Mouse (Mus musculus) G1E (cell line): ENCODE data around the gene Elmo2. TPM values are rescaled to one million over a fixed set of nuclear protein-coding genes. Genes with fewer than 3 reads are reported as not detected.

Experiments
- ATAC-seq: 2 replicates; pipeline ENCODE4 v1.8.0; 2016; ENCODE audit warnings: mild to moderate bottlenecking; ENCODE audit not compliant: insufficient number of reproducible peaks, poor library complexity, low FRiP score, severe bottlenecking; ENCODE audit errors: extremely low read depth
- DNase-seq: peaks from one replicate; pipeline ENCODE4 v3.0.0; 2012; ENCODE audit warnings: low spot score
- H3K27me3 ChIP-seq: 2 replicates; pipeline ENCODE4 v1.6.1; 2012; ENCODE audit warnings: mild to moderate bottlenecking, low read length, inconsistent platforms; ENCODE audit not compliant: insufficient read depth
- H3K36me3 ChIP-seq: replicated peaks from 2 replicates; pipeline ENCODE3; 2012; ENCODE audit warnings: mild to moderate bottlenecking, inconsistent platforms
- H3K4me1 ChIP-seq: 2 replicates; pipeline ENCODE4 v1.6.1; 2012; ENCODE audit warnings: low read depth, low read length, inconsistent platforms, mixed read lengths; ENCODE audit not compliant: insufficient read depth
- H3K4me3 ChIP-seq: 2 replicates; pipeline ENCODE4 v1.5.1; 2012; ENCODE audit warnings: low read depth, mild to moderate bottlenecking, inconsistent platforms, low read length, moderate library complexity, mixed read lengths
- H3K9me3 ChIP-seq: replicated peaks from 2 replicates; pipeline ENCODE4 v1.6.1; 2012; ENCODE audit warnings: inconsistent platforms
- CTCF ChIP-seq: IDR thresholded peaks from 2 replicates; pipeline ENCODE4 v1.5.1; 2012; ENCODE audit warnings: low read depth, low read length, inconsistent platforms, mixed read lengths
- GATA1 ChIP-seq: IDR thresholded peaks from 2 replicates; pipeline ENCODE4 v1.6.1; 2012; ENCODE audit warnings: borderline replicate concordance, low read length, inconsistent platforms, mixed read lengths
- GATA2 ChIP-seq: IDR thresholded peaks from 2 replicates; pipeline ENCODE4 v1.6.1; 2012; ENCODE audit warnings: low read depth, low read length, inconsistent platforms, borderline replicate concordance
- POLR2AphosphoS5 ChIP-seq: IDR thresholded peaks from 2 replicates; pipeline ENCODE4 v1.6.1; 2012; ENCODE audit warnings: low read depth, low read length, inconsistent platforms; ENCODE audit not compliant: insufficient replicate concordance
- TAL1 ChIP-seq: conservative IDR thresholded peaks from 2 replicates; pipeline ENCODE4 v1.6.1; 2012; ENCODE audit warnings: low read depth, low read length, inconsistent platforms, mixed read lengths
- polyA plus RNA-seq: library from polyadenylated mRNA; stranded (reverse); fragments of >175 nt; gene quantifications from 2 replicates; pipeline ENCODE4 v1.2.3, GENCODE M21; 2012
- total RNA-seq, 2 experiments: library from RNA; stranded (forward) in 1 of 2; stranded (reverse) in 1 of 2; fragments of 200-1000 nt in 1 of 2; fragments of >200 nt in 1 of 2; fragmentation: Nextera tagmentation in 1 of 2; gene quantifications; 2 replicates each; pipeline ENCODE4 v1.2.3; 2014 to 2017

Elmo2 gene
- total RNA-seq (2014; fragmentation: Nextera tagmentation), result 22.6 and 38.3 TPM in 2 replicates
- 17.7 and 18.8 TPM in 2 replicates for total RNA-seq (2017)
- polyA plus RNA-seq, result 8.1 and 15.1 TPM in 2 replicates

DNA sequence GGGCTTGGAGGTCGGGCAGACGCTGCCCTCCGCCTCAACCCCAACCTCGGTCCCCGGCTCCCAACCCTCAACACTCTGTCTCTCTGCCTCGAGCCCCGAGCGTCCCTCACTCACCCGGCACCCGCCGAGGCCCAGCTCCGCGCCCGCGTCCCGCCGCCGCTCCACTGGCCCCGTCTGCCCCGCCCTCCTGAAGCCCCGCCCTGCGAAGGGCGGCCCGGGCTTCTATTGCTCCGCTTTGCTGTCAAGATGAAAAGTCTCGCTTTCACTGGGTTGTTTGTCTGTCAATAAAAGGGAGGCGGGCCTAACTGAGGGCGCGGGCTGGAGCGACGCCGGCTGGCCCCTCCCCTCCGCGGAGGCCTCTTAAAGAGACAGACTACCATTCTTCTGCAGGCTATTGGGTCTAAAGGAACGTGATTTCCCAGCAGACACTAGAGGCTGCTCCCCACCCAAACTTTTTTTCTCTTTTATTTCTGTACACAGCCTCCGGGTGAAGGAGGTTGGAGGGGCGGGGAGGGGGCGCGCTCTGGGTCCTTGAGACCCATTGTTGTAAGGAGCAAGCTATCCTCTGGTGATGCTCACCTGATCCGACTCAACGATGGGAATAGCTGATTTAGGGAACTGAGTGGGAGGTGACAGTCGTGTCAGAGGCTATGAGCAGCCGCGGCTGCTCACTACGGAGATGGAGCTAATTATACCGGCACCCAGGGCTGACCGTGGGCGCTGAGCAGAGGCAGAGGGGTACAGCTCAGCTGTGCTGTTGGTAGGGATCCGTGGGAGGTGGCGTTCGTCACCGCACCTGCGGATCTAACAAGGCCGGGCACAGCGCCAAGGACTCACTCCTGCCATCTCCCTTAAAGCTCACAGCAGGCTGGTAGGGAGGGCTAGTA is at the start of gene Elmo2:
Elmo2 (minus strand) TSS at position 176 of the 887 bp plus-strand sequence.
- TF ChIP-seq POLR2AphosphoS5, result no peak
- TF ChIP-seq GATA2, result no peak
- no peak for TF ChIP-seq GATA1
- TF ChIP-seq TAL1, result no peak
- TF ChIP-seq CTCF, result no peak
- peak; percentile 93 for ATAC-seq
- Histone ChIP-seq H3K4me1 (peaks cover 48% of the 10 kb centered on the region), H3K36me3 (peaks cover 31% of the 10 kb centered on the region), H3K9me3 (no peaks in the 10 kb centered on the region), H3K27me3 (peaks cover 8% of the 10 kb centered on the region), H3K4me3 (peak within 1 kb of the TSS; percentile 89)
- DNase-seq, result peak; percentile 93

DNA sequence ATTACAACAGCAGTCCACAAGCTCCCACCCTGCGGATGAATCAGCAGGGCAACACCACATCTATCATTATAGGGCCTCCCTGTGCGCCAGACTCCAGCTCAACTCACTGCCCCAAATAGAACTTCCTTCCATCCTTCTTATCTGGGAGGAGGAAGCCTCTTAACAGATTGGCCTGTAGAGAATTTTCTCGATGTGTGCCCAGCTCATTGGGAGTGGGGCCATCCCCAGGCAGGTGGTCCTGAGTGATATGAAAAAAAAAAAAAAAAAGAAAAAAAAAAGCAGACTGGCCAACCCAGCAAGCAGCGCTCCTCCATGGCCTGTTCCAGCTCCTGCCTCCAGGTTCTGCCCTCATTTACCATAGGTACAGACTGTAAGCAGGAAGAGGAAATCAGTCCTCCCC is 49.7 kb upstream of the Elmo2 start:
- Histone ChIP-seq H3K36me3 (no peaks in the 10 kb centered on the region), H3K27me3 (peaks cover 5% of the 10 kb centered on the region; the same call in 1 of the 2 replicates), H3K4me3 (no peak overlapping the region), H3K9me3 (peaks cover 16% of the 10 kb centered on the region), H3K4me1 (no peaks in the 10 kb centered on the region)
- TF ChIP-seq GATA1 (no peak), POLR2AphosphoS5 (no peak), GATA2 (no peak), CTCF (no peak), TAL1 (no peak)
- DNase-seq, result no peak
- ATAC-seq, result no peak

- Histone ChIP-seq H3K36me3 (no peaks in the 10 kb centered on the region), H3K9me3 (peaks cover 10% of the 10 kb centered on the region), H3K27me3 (no peaks in the 10 kb centered on the region; the same call in 1 of the 2 replicates), H3K4me3 (no peak overlapping the region), H3K4me1 (no peaks in the 10 kb centered on the region)
- TF ChIP-seq GATA2 (no peak), GATA1 (no peak), POLR2AphosphoS5 (no peak), TAL1 (no peak), CTCF (no peak)
- ATAC-seq (no peak), DNase-seq (no peak)
These were observed 49.2 kb upstream of the Elmo2 start for GRCm38 (mm10) chr2:165375478-165375877.

DNA sequence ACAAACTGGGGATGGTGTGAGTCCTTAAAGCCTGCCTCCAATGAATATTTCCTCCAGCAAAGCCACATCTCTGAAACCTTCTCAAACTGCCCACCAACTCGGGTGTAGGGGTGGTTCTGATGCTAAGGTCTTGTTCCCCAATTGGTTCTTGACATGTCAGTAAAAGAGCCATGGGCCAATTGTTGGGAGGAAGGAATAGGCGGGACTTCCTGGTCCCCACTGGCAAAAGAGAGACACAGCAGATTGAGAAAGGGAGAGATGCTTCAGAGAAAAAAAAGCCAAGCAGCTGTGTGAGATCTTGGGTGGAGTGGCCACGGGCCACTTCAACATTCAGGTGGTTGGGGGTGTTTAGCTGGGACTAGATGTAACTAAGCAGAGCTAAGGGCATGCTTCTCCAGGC is 44.8 kb upstream of the Elmo2 start:
- Histone ChIP-seq H3K36me3 (no peaks in the 10 kb centered on the region), H3K9me3 (no peaks in the 10 kb centered on the region), H3K4me1 (peaks cover 4% of the 10 kb centered on the region), H3K4me3 (no peak overlapping the region), H3K27me3 (peaks cover 4% of the 10 kb centered on the region; the same call in 1 of the 2 replicates)
- DNase-seq (no peak), ATAC-seq (no peak)
- TF ChIP-seq CTCF, result no peak

DNA sequence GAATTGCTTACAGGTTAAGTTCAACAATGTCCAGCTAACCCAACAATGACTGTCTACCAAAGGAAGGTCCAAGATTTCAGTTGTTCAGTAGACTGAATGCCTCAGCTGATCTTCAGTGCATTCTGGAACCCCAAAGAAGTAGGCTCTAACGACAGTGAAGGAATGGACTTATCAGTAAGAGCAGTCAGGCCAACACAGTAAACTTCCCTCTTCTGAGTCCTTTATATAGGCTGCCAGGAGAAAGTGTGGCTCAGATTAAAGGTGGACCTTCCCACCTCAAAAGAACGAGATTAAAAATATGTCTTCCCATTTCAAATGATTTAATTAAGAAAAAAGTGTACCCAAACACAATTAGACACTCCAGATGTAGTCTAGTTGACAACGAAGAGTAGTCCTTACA is 44.1 kb upstream of the Elmo2 start:
- H3K4me3 ChIP-seq, result no peak overlapping the region
- peaks cover 4% of the 10 kb centered on the region; the same call in 1 of the 2 replicates for H3K27me3 ChIP-seq
- TF ChIP-seq GATA2 (no peak), POLR2AphosphoS5 (no peak), CTCF (no peak), TAL1 (no peak), GATA1 (no peak)
- ATAC-seq (no peak), DNase-seq (no peak)
- H3K9me3 ChIP-seq, result no peaks in the 10 kb centered on the region
- peaks cover 4% of the 10 kb centered on the region for H3K4me1 ChIP-seq
- no peaks in the 10 kb centered on the region for H3K36me3 ChIP-seq

DNA sequence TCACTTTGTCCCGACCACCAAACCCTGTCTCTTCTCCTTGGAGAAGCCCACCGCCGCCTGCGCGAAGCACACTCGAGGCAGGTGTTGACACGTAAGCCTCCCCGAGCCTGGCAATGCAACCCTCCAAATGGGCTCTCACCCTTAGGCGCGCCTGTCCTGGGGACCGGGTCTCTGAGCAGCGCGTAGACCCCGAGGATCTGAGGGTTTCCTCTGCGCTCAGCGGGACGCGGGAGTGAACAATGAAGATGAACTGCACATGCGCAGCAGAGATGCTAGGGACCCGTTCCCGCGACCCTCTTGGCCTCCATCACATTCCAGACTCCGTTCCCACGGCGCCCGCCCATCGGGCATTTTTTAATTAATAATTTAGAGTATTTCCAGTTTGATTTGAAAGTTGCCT is 42.2 kb upstream of the Elmo2 start, which contains the start of gene Zfp663:
Zfp663 (minus strand) TSS at position 234 of the 400 bp plus-strand sequence.
- Histone ChIP-seq H3K36me3 (no peaks in the 10 kb centered on the region), H3K4me3 (no peak within 1 kb of the TSS), H3K9me3 (no peaks in the 10 kb centered on the region), H3K27me3 (peaks cover 4% of the 10 kb centered on the region; the same call in 1 of the 2 replicates), H3K4me1 (peaks cover 4% of the 10 kb centered on the region)
- no peak for ATAC-seq
- no peak for TF ChIP-seq GATA2
- TF ChIP-seq CTCF, result no peak
- no peak for TF ChIP-seq GATA1
- no peak for TF ChIP-seq POLR2AphosphoS5
- no peak for TF ChIP-seq TAL1
- DNase-seq, result no peak

DNA sequence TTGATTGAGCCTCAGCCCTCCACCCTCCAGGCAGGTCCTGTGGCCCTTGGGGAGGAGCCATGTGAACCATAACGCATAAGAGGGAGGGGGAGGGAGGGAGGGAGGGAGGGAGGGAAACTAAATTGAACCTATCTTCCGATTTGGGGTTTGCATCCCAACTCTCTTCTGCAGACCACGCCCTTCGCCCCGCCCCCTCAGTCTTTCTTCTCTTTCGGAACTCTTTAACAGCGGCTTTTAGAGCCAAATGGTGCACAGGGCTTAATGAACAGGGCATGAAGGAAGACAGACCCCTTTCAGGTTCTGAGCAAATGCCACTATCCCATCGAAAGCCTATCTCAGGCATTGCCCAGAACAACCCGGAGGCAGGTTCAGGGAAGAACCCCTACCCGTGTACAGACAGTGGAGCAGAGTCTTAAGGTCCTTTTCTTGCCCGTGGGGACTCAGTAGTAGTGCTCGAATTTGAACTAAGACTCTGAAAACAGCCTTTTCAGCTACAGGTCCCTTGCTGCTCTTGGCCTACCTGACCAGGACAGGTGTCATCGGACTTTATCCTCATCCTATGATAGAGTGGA is 41.7 kb upstream of the Elmo2 start:
- H3K4me3 ChIP-seq, result no peak overlapping the region
- peaks cover 4% of the 10 kb centered on the region for H3K4me1 ChIP-seq
- no peak for DNase-seq
- no peaks in the 10 kb centered on the region for H3K36me3 ChIP-seq
- no peaks in the 10 kb centered on the region for H3K9me3 ChIP-seq
- TF ChIP-seq CTCF (no peak), TAL1 (no peak), GATA2 (no peak), GATA1 (no peak), POLR2AphosphoS5 (no peak)
- peaks cover 4% of the 10 kb centered on the region; the same call in 1 of the 2 replicates for H3K27me3 ChIP-seq
- no peak for ATAC-seq
